Mouse (Mus musculus) heart, adult 11 months (tissue): ENCODE results near the gene Rnf126.
"Not testable (repeated sequence)": the region's sequence is repeated elsewhere in the genome, so short reads cannot be mapped to it uniquely, and the experiment has no call there.

Experiments used
- DNase-seq: peaks from one replicate; pipeline ENCODE4 v3.0.0; 2022

The Rnf126 gene

GRCm38 (mm10) chr10:79765228-79765745, 1.5 kb downstream of the Rnf126 start:
- DNase-seq, result no peak

- no peak for DNase-seq
Measured at GRCm38 (mm10) chr10:79764234-79764633, 2.5 kb downstream of the Rnf126 start.

- DNase-seq, result no peak
Measured at GRCm38 (mm10) chr10:79762875-79763274, 3.9 kb downstream of the Rnf126 start.

- no peak for DNase-seq
Measured at GRCm38 (mm10) chr10:79760603-79761143, 6.1 kb downstream of the Rnf126 start.

- not testable (repeated sequence) for DNase-seq
Measured at GRCm38 (mm10) chr10:79759675-79760074, 7.1 kb downstream of the Rnf126 start.

- peak; percentile 83 for DNase-seq
Measured at GRCm38 (mm10) chr10:79756660-79757059, 10.1 kb downstream of the Rnf126 start.

- DNase-seq, result no peak
Measured at GRCm38 (mm10) chr10:79755854-79756253, 10.9 kb downstream of the Rnf126 start.

DNA sequence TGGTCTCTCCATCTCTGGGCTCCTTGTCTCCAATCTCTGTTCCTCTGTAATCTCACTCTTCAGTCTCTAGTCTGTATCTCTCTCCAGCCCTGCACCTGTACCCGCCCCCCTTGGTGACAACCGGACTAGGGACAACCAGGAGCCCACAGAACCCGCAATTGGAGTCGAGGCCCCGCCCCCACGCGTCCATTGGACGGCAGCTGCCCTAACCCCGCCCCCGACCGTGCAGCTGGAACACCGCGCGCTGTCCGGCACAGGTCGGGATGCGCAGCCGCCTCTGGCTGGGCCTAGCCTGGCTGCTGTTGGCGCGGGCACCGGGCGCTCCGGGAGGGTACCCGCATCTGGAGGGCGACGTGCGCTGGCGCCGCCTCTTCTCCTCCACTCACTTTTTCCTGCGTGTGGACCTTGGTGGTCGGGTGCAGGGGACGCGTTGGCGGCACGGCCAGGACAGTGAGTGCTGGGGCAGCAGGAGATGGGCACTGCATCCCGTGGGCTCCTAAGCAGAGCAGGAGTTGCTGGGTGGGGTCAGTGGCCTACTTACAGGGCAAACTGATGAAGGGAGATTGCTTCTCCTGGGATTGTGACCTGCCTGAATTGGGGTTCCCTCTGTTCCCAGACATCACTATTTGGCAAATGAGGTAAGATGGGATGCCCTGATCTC, 11.8 kb downstream of the Rnf126 start, which contains the start of gene Fgf22:
TSS of gene Fgf22 (plus strand) at position 221 of the 661 bp plus-strand sequence.
- DNase-seq, result peak; percentile 96

DNA sequence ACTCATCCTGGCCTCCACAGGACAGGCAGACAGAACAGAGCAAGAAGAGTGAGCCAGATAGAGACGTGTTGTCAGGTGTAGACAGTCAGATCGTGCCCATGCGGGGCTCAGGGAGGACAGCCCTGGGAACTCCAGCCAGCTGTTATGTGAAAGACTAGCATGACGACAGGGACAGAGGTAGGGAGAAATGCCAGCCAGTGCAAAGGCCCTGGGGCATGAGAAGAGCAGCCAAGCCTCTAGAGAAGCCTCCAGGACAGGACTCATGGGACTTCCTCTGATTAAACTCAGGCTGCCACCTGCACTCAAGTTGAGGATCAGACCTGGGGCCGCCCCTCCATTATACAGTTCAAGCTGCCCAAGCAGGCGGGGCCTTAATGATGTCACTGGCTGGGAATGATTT, 18.3 kb downstream of the Rnf126 start:
- DNase-seq, result no peak

- DNase-seq, result no peak
Measured at GRCm38 (mm10) chr10:79746774-79747151, 20.0 kb downstream of the Rnf126 start.

GRCm38 (mm10) chr10:79745898-79746773, 20.6 kb downstream of the Rnf126 start, which contains the start of gene Polrmt:
TSS of gene Polrmt (minus strand) at chr10:79746581.
- peak; percentile 100 for DNase-seq

DNA sequence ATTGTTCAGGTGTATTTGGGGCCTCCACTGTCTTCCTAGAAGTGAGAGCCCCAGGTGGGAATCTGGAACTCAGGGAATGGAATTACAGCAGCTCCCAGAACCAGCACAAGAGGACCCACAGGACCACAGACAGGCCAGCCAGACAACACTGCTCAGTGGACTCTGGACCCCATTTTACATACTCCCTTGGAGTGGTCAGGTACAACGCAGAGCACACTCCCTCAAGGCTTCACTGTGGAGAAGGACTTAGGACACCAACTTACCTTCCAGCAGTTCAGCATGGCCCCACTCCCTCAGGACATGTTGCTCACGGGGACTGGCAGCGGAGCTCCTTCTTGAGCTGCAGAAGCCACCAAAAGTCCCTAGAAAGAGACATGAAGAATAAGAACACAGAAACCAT, 21.3 kb downstream of the Rnf126 start:
- DNase-seq, result no peak

DNA sequence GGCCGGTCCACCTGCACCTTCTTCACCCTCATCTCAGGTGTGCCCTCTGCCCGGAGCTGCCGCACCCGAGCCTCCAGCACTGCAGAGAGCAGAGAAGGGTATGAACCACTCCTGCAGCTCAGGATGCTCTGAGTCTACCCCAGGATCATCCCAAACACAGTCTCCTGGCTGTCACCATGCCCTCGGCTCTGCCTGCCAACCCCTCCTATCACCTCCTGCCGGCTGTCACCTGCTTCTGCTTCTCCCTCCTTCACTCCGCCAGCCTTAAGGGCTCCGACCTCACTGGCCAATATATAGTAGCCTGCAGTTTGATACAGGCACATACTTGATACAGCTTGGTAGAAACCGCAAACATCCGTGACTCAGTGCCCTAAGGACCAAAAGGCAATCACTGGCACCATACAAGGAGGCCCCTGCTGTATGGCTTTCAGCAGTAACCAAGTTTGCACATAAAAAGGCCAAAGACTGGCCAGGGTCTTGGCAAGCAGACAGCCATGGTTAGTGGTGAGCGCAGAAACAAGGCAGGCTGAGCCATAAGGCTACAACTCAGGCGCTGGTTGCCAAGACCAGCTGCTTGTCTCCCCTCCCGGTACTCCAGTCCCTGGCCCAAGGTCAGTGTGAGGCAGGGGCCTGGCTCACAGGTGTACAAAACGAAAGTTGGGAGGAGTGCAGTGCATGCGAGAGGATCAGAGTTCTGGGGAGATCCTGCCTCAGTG, 22.9 kb downstream of the Rnf126 start:
- no peak for DNase-seq

DNA sequence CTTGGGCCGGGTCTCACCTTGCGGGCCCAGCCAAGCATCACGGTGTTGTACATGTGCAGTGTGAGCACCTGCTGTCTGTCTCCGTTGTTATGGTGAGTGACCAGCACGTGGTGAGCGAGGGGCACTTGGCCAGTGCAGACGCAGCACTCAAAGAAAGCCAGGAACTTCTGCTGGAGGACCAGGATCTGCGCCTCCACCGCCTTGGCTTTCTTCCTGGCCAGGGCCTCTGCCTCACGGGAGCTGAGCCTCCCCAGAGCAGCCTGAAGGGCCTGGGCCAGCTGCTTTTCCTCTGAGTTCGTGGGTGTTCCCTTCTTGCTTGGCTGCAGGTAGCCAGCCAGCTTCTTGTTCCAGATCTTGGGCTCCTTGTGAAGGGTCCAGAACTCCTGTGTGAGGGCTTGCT, 23.6 kb downstream of the Rnf126 start:
- DNase-seq, result no peak

- no peak for DNase-seq
Measured at GRCm38 (mm10) chr10:79740863-79741262, 25.9 kb downstream of the Rnf126 start.

DNA sequence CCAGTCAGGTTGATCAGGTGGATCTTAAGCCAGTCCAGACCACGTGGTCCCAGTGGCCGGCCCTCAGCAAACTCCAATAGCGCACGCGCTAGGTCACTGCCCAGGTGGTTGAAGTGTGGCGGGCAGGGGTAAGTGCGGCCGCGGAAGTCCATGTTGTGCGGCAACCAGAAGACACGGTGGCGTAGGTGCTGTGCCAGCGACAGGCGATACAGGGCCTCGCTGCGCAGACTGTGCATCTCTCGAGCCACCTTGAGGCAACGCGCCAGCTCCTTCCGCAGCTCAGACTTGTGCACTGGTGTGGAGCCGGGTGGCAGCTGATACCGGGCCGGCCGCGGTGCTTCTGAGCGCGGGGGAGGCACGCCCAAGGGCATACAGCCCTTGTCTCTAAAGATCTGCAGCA, 27.5 kb downstream of the Rnf126 start:
- DNase-seq, result no peak

DNA sequence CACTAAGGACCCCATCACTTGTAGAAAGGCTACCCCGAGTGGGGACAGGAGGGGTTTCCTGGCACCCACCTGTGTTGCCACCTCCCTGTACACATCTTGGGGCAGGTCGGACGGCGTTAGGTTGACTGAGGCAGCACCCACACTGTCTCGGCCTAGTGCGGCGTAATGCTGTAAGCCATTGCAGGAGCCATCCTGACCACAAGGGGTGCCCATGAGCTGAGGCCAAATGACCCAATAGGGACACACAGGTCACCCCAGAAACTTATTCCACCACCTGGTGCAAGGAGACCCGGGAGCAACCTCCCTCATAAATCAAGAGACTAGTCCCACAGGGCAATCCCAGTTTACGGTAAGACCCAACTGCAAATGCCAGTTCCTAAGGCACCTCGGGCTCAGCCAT, 28.5 kb downstream of the Rnf126 start:
- no peak for DNase-seq

DNA sequence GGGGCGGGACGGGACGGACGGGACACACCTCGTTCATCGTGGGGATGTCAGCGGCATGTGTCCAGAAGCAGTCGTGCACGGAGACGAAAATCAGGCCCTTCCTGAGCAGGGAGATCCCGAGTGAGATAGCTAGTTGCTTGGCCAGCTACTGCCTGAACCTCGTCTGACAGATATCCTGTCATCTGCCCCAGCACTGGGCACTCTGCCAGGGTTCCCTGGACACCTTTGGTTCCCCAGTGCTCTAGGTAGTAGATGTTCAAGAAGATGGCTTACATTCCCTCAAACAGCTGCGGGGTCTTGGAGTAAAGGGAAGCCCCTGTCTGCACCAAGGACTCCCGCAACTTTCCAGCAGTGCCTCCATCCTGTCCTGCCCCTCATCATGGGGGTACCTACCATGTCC, 30.0 kb downstream of the Rnf126 start:
- DNase-seq, result no peak

GRCm38 (mm10) chr10:79735361-79735760, 31.4 kb downstream of the Rnf126 start:
- no peak for DNase-seq

DNA sequence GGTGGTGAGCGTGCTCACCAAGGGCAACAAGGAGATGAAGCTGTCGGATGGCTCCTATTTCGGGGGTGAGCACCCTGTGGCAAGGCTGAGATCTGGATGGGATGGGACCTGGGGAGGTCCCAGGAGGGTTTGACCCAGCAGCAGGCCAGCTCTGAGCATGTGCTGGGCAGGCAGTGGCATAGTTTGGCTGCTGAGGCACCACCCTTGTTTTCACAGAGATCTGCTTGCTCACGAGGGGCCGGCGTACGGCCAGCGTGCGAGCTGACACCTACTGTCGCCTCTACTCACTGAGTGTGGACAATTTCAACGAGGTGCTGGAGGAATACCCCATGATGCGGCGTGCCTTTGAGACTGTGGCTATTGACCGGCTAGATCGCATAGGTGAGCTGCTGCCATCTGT, 32.9 kb downstream of the Rnf126 start:
- DNase-seq, result peak; percentile 95

GRCm38 (mm10) chr10:79732500-79732899, 34.3 kb downstream of the Rnf126 start:
- DNase-seq, result no peak

GRCm38 (mm10) chr10:79729357-79729965, 37.3 kb downstream of the Rnf126 start:
- peak; percentile 97 for DNase-seq
